Mouse (Mus musculus) urinary bladder, postnatal 25 days (tissue): ENCODE measurements around the gene Tmem201.

Source experiments
- DNase-seq: peaks from one replicate; pipeline ENCODE4 v3.0.0; 2022; ENCODE audit warnings: low spot score

The Tmem201 gene

GRCm38 (mm10) chr4:149683875-149684274, 54.0 kb downstream of the Tmem201 start:
- DNase-seq, result no peak

- no peak for DNase-seq
Measured at GRCm38 (mm10) chr4:149679056-149679770, 58.6 kb downstream of the Tmem201 start.

- no peak for DNase-seq
Measured at GRCm38 (mm10) chr4:149678006-149678405, 59.8 kb downstream of the Tmem201 start.

GRCm38 (mm10) chr4:149675378-149676261, 62.2 kb downstream of the Tmem201 start:
- peak; percentile 75 for DNase-seq

GRCm38 (mm10) chr4:149674814-149675377, 62.9 kb downstream of the Tmem201 start:
- DNase-seq, result no peak

- no peak for DNase-seq
Measured at GRCm38 (mm10) chr4:149672747-149673146, 65.1 kb downstream of the Tmem201 start.

GRCm38 (mm10) chr4:149671175-149671574, 66.7 kb downstream of the Tmem201 start:
- no peak for DNase-seq

- DNase-seq, result no peak
Measured at GRCm38 (mm10) chr4:149665692-149666090, 72.2 kb downstream of the Tmem201 start.
